Mouse (Mus musculus): ENCODE measurements around the gene Dus2.
"Not testable (repeated sequence)": the region's sequence is repeated elsewhere in the genome, so short reads cannot be mapped to it uniquely, and the experiment has no call there.

Gene Dus2

GRCm38 (mm10) chr8:105988546-105988945, 2.6 kb upstream of the Dus2 start:
- no peak for DNase-seq (ENCODE audit: extremely low read depth, low read depth, low spot score)

- DNase-seq (ENCODE audit: extremely low read depth, low read depth, low spot score), result no peak
Measured at GRCm38 (mm10) chr8:105991546-105991945, 409 bp downstream of the Dus2 start.

- no peak for DNase-seq (ENCODE audit: extremely low read depth, low read depth, low spot score)
Measured at GRCm38 (mm10) chr8:105992499-105992898, 1.4 kb downstream of the Dus2 start.

DNA sequence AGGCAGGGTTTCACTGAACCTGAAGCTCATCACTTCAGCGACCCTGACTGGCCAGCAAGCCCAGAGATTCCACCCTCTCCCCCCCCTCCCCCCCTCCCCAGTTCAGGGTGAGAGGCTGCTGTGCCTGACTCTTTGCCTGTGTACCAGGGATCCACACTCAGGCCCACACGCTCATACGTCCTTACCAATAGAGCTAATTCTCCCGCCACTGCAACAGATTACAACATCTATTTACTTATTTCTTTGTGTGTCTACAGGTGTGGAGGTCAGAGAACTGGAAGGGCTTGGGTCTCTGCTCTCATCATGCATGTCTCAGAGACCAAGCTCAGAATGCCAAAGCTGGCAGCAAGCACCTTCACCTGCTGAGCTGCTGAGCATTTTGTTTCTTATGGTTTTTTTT, 2.1 kb downstream of the Dus2 start:
- DNase-seq (ENCODE audit: extremely low read depth, low read depth, low spot score), result no peak

DNA sequence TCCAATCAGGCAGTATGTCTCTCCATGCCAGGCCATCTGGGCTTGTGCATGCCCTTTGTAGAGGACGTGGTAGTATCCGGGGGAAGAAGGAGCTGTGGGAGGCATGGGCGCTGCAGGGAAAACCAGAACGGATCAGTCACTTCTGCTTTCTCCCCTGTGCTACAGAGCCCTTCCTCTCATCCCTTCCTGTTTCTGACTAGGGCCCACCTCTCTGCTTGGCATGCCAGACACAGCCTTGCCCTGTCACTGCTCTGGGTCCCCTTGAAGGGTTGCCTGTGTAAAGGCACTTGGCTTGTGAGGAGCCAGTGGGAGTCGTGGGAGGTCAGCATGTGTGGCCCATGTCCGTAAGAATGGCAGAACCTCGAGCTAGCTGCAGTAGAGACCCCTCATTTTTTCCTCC, 5.2 kb downstream of the Dus2 start:
- DNase-seq (ENCODE audit: extremely low read depth, low read depth, low spot score), result no peak

GRCm38 (mm10) chr8:105998971-105999370, 7.8 kb downstream of the Dus2 start:
- no peak for DNase-seq (ENCODE audit: extremely low read depth, low read depth, low spot score)

DNA sequence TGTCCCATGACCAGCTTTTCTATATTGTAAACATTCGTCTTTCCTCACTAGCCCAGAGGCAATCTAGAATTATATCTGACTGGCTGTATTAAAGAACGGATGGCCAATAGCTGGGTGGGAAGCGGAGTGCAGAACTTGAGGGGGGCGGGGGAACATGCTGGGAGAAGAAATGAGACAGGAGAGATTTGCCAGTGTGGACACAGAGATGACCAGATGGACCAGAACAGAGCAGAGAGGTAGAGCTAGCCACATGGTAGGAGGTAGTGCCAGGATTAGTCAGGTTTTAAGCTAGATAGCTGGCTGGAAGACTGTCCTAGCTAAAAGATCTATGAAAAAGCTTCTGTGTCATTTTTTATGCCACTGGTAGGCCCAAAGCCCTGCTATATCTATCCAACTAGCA, 10.8 kb downstream of the Dus2 start:
- no peak for DNase-seq (ENCODE audit: extremely low read depth, low read depth, low spot score)

- DNase-seq (ENCODE audit: extremely low read depth, low read depth, low spot score), result no peak
Measured at GRCm38 (mm10) chr8:106004538-106005207, 13.5 kb downstream of the Dus2 start.

GRCm38 (mm10) chr8:106005875-106006274, 14.7 kb downstream of the Dus2 start, which contains the start of gene Dpep2nb:
Gene Dpep2nb, minus strand, starts transcription at chr8:106005975.
- no peak for DNase-seq (ENCODE audit: extremely low read depth, low read depth, low spot score)

GRCm38 (mm10) chr8:106006413-106006812, 15.3 kb downstream of the Dus2 start:
- DNase-seq (ENCODE audit: extremely low read depth, low read depth, low spot score), result no peak

- DNase-seq (ENCODE audit: extremely low read depth, low read depth, low spot score), result no peak
Measured at GRCm38 (mm10) chr8:106007135-106007534, 16.0 kb downstream of the Dus2 start.

DNA sequence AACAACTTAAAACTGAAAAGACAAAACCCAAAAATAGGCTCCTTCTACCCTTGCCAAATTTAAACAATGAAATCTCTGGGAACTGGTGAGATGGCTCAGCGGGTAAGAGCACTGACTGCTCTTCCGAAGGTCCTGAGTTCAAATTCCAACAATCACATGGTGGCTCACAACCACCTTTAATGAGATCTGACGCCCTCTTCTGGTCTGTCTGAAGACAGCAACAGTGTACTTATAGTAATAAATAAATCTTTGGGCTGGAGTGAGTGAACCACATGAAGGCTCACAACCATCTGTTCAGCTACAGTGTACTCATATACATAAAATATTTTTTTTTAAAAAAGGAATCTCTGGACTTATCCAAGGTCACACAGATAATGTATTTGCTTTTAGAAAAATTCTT, 16.8 kb downstream of the Dus2 start:
- DNase-seq (ENCODE audit: extremely low read depth, low read depth, low spot score), result not testable (repeated sequence)

DNA sequence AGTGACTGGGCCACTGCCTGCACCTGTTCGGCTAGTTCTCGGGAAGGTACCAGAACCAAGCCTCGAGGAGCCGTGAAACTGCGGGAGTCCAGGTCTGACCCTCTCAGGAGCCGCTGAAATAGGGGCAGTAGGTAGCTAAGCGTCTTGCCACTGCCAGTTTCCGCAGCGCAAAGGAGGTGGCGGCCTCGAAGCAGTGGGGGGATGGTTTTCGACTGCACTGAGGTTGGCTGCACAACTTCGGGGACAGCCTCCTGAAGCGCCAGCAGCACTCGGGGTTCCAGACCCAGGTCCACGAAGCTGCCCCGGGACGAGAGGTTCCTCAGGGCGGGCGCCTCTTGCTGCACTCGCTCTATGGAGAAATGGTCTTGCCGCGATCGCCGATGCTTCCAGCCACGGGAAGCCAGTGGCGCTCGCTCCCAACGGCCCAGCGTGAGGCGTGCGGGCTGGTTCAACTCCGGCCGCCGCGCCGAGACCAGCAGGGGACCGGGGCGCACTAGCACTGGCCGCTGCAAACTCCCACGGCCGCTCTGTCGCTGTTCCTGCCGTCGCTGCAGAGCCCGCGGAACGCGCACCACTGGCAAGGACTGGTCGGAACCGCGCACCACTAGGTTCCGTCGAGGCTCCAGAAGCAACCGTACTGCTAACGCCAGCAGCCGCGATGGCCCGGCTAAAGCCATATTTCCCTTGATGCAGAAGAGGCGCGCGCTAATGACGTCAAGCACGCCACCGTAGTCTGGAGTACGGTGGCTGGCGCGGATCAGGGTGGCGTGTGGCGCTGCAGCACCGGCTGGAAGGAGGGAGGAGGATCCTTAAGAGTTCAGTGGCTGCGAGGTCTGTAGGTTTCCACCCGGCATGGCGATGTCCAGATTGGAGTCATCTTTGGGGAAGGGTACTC, 19.9 kb downstream of the Dus2 start:
- DNase-seq (ENCODE audit: extremely low read depth, low read depth, low spot score), result peak; percentile 51

- no peak for DNase-seq (ENCODE audit: extremely low read depth, low read depth, low spot score)
Measured at GRCm38 (mm10) chr8:106011643-106011986, 20.5 kb downstream of the Dus2 start, which contains the start of gene Ddx28. Gene Ddx28, minus strand, starts transcription at chr8:106011882.

DNA sequence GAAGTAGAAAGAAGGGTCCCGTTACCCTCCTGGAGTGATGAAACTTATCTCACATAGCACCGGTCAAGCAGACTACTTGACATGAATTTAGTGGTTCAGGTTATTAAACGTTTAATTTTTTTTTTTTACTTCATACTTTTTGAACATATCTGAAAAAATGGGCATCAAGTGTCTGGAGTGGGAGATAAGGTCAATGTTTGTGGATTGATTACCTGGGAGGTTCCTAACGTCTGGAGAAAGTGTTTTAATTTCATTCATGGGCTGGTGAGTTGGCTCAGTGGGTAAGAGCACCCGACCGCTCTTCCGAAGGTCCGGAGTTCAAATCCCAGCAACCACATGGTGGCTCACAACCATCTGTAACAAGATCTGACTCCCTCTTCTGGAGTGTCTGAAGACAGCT, 21.1 kb downstream of the Dus2 start:
- DNase-seq (ENCODE audit: extremely low read depth, low read depth, low spot score), result not testable (repeated sequence)

GRCm38 (mm10) chr8:106016284-106016683, 25.1 kb downstream of the Dus2 start:
- DNase-seq (ENCODE audit: extremely low read depth, low read depth, low spot score), result no peak

GRCm38 (mm10) chr8:106017130-106017529, 26.0 kb downstream of the Dus2 start:
- DNase-seq (ENCODE audit: extremely low read depth, low read depth, low spot score), result no peak

GRCm38 (mm10) chr8:106018039-106018438, 26.9 kb downstream of the Dus2 start:
- no peak for DNase-seq (ENCODE audit: extremely low read depth, low read depth, low spot score)

DNA sequence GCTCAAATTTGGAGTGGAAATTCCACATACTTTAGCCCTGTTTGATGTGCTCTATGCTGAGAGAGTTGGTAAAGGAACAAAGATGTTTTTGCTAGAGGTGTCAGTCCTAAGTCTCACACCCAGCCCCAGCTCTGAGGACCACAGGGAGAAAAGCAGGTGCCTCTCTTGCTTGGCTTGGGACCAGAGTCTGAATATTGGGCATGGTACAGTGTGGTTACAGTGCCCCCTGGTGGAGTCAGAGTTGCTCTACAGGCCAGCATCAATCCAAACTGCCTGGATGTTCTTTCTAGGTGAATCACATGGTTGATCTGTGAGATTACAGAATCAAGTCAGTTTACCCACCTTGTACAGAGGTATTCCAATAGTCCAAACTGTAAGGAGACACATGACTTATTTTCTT, 31.3 kb downstream of the Dus2 start:
- DNase-seq (ENCODE audit: extremely low read depth, low read depth, low spot score), result no peak

GRCm38 (mm10) chr8:106038721-106039120, 47.6 kb downstream of the Dus2 start:
- DNase-seq (ENCODE audit: extremely low read depth, low read depth, low spot score), result no peak

DNA sequence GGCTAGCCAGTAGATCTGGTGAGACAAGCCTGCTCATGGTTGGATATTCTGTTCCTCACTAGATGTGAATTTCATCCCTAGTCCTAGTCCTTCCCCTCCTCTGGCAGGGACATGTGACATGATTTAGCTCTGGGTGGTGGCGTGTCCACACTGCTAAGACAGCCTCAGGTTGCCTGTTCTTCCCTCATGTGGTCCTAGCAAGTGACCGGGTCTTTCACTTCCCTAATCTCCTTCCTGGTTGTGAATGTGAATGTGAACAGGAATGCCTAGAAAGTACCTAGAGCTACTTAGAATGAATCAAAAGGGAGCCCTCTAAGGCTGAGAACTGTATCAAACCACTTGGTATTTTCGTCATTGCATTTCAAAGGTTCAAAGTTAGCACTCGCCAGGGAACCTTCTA, 48.5 kb downstream of the Dus2 start:
- DNase-seq (ENCODE audit: extremely low read depth, low read depth, low spot score), result no peak

GRCm38 (mm10) chr8:106040218-106040617, 49.1 kb downstream of the Dus2 start:
- DNase-seq (ENCODE audit: extremely low read depth, low read depth, low spot score), result no peak

Measured in fat pad, adult 2 months (tissue).